Mouse (Mus musculus): Measurements from ENCODE around the gene Mtnr1a.

The Mtnr1a gene

DNA sequence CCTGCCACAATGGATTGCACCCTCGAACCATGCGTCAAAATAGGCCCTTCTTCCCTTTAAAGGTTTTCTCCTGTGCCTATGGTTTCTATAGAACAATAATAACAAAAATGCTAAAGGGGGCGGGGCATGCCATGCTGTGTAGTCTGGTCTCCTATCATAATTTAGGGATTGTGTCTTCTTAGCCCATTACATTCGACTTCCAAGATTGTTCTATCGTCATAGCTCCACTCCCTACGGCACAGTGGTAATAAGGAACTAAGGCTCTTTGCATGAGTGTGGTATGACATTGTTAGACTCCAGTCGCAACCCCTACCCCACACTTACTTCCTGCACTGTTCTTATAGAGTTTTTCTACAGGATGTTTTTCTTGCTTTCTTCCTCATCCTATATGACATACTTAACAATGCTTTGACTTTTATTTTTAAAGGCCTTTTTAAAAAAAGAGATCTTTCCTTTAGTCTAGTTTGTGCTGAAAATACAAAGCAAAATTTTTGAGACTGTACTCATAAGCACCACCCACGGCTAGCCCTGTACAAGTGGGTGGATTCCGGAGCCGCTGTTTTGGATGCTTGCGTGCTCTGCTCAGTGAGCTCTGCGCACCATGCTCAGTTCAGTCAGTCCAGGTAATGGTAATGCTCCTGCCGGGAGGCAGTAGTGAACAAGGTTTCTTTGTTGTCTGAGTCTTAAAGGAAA, 40.6 kb downstream of the Mtnr1a start:
- no peak for DNase-seq (ENCODE audit: low spot score in 2 of 2)

DNA sequence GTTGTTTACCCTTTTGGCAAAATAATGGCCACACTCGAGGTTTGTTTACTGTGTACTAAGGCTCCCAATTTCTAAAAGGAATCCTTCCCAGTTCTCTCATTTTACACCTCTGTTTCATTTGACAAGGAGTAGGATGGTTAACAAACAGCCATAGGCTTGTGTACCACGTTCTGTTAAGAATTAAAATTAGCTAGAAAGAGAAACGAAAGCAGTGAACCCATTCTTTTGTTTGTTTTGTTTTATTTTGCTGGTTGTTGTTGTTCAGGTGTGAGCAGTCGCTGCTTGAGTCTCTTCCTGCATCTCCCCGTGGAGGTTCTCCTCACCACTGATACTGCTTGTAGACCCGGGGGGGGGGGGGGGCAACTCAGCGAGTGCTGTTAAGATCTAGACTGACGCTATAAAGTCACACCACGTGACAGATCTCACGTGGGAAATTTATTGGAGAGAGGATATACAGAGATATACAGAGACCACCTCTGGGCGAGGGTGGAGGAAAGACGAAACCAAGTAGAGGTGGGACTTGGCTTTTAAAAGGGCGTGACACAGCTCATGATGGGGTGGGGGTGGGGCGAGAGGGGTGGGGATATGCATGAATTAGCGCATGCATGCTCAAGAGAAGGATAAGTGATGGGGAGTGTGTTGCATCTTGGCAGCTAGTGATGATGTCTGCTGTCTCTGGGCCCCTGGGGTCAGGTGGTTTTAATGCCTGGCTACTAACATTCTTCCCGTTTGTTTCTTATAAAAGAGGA, 41.3 kb downstream of the Mtnr1a start:
- DNase-seq (ENCODE audit: low spot score in 2 of 2) = no peak

DNA sequence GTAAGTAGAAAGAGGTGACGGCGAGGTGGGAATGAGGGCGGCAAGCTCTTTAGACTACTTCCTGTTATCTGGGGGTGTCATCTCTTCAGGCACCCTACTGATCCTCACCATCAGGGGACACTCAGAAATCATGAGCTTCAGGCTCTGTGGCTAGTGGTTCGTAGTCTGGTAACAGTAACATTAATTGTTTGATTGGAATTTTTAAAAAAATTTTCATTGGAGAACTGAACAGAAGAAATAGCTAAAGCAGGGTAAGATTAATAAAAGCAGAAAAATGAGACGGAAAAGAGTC, 41.8 kb downstream of the Mtnr1a start:
- no peak for DNase-seq (ENCODE audit: low spot score in 2 of 2)

DNA sequence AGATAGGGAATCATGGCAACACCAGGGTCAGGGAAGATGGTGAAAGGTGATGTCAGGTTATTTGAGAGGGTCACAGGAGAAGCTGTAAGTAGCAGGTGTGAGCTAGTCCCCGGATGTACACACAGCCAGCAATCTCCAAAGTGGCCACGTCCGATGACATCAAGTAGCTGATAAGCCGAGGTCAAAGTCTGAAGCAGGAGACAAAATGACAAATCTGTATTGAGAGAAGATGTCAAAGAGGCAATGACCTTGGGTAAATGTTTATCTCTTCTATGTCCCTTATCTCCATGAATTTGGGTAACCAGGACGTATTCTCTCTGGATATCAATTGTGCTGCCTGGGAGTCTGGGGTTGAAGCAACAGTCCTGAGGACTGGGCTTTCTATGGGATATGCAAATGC, 42.9 kb downstream of the Mtnr1a start:
- DNase-seq (ENCODE audit: low spot score in 2 of 2) = no peak

DNA sequence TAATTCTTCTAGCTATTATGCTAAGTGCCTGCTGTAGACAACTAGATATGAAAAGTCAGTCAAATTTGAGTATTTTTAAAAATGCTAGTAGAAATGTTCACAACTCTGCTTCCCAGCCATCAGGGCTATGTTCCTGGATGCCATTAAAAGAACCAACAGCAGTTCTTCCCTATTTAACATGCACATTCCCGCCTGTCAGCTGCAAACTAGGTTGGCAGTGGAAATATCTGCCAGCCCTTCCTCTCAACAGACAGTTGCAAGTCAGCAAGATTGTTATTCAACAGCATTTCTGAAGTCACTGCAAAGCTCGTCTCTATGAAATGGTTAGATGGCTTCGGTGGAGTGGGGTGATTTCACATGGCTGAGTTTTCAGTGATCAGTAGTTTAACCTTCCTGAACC, 48.7 kb downstream of the Mtnr1a start:
- DNase-seq (ENCODE audit: low spot score in 2 of 2) = no peak

DNA sequence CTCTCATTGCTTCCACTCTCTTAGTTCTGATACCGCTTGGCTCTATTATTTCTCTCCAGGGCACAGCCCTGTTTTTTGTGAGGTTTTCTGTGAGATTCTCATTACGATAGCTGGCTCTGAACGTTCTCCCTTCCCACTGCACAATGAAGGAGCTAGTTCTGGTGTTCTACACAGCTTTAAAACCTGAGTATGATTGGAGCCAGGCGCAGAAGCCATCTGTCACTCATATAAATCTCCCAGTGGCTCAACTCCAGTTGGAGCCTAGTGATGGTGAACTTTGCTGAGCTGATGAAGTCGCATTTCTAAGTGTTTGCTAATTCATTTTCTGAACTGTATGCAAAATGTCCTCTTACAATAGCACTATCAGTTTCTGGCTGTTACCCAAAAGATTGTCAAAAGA, 56.7 kb downstream of the Mtnr1a start:
- DNase-seq (ENCODE audit: low spot score in 2 of 2) = no peak
